Mouse (Mus musculus): ENCODE data around the gene Elf1. TPM values are rescaled to one million over a fixed set of nuclear protein-coding genes. Genes with fewer than 3 reads are reported as not detected.

The Elf1 gene
- polyA plus RNA-seq, 1 experiment from 2014 or later: 9.2 TPM

DNA sequence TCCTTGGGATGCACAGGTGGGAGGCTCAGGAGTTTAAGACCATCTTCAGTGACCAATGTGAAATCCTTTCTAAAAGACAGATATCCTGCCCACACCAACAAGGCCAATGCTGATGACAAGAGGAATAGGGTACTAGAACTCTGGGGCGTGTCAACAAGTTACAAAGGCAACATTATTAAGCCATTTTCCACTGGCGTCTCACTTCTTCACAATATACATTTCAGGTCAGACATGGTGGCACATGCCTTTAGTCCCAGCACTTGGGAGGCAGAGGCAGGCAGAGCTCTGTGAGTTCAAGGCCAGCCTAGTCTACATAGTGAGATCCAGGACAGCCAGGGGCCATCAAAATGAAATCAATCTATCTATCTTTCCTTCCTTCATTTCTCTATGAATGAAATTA, 7.6 kb upstream of the Elf1 start:
- no peak overlapping the region for H3K4me3 ChIP-seq
- ATAC-seq (ENCODE audit: low FRiP score, low read depth): no peak
- no peaks in the 10 kb centered on the region for H3K4me1 ChIP-seq
- H3K27me3 ChIP-seq: no peaks in the 10 kb centered on the region
- 91% methylated on average over 2 of the region's 2 CpGs for WGBS
- no peak overlapping the region for H3K4me2 ChIP-seq (replicated peaks)
- no peak overlapping the region for H3K9ac ChIP-seq
- H3K36me3 ChIP-seq: peaks cover 79% of the 10 kb centered on the region
- no peaks in the 10 kb centered on the region for H3K9me3 ChIP-seq
- H3K27ac ChIP-seq: no peak overlapping the region

DNA sequence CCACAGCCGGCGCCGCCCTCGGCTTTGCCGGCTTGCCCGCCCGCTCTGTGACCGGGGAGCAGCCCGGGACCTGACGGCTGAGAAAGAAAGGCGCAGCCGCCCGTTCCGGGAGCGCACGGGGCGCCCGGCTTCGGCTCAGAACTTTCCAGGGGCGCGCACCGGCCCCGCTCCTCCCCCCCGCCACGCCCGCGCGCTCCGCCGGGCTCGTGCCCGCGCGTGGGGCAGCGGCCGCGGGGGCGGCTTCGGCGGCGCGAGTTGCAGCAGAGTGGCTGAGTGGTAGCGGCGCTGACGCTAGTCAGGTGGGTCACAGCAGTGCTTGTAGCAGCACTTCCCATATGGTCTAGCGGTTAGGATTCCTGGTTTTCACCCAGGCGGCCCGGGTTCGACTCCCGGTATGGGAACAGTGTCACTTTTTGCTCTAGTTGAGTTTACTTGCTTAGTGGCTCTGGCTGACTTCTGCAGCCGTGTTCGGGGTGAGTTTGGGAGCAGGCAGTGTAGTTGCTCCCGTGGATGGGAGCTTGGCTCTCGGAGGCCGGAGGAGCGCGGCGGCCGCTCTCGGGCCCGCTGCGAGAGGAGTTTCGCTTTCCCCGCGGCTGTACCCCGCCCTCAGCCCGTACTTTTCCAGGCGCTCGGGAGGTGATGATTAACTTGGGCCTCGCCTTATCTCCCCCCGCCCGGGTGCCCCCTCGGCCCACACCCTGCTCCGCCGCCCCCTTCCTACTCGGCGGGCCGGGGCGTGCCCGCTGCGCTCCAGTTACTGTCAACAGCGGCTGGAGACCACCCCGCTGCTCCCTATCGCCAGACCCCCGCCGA, 551 bp downstream of the Elf1 start, which contains the start of gene Wbp4:
Wbp4 (minus strand) TSS at position 182 of the 813 bp plus-strand sequence.
- ATAC-seq (ENCODE audit: low FRiP score, low read depth): peak; percentile 94
- peak within 1 kb of the TSS; percentile 89 for H3K4me3 ChIP-seq
- H3K4me2 ChIP-seq (replicated peaks): peak within 1 kb of the TSS; percentile 73
- H3K9me3 ChIP-seq: no peaks in the 10 kb centered on the region
- H3K36me3 ChIP-seq: peaks cover 17% of the 10 kb centered on the region
- H3K27me3 ChIP-seq: no peaks in the 10 kb centered on the region
- peak within 1 kb of the TSS; percentile 98 for H3K9ac ChIP-seq
- WGBS: under 1% methylated on average over 82 of the region's 86 CpGs
- peak within 1 kb of the TSS; percentile 99 for H3K27ac ChIP-seq
- peaks cover 35% of the 10 kb centered on the region for H3K4me1 ChIP-seq

DNA sequence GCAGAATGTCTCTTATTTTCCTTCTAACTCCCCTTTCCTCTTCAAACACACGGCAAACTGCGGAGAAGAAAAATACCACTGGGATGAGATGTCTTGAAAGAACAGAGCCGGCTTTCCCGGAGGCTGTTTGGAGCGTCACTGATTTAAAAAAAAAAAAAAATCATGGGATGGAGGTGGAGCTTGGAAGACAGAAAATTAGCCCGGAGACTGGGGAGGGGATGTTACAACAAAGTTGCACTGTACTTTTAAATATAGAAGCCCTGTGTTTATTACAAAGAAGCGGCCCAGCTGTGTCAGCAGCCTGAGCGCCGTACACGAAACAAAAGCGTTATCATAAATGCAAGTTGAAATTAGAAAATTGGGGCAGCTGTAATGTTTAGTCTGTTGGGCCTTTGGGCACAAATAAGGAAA, 1.3 kb downstream of the Elf1 start:
- H3K4me3 ChIP-seq: peak overlapping the region; percentile 89
- no peaks in the 10 kb centered on the region for H3K27me3 ChIP-seq
- H3K4me1 ChIP-seq: peaks cover 42% of the 10 kb centered on the region
- no peaks in the 10 kb centered on the region for H3K9me3 ChIP-seq
- WGBS: under 1% methylated on average over 11 of the region's 11 CpGs
- H3K4me2 ChIP-seq (replicated peaks): peak overlapping the region; percentile 73
- peak overlapping the region; percentile 98 for H3K9ac ChIP-seq
- H3K27ac ChIP-seq: peak overlapping the region; percentile 99
- peaks cover 13% of the 10 kb centered on the region; the same call in 1 of the 2 replicates for H3K36me3 ChIP-seq
- no peak for ATAC-seq (ENCODE audit: low FRiP score, low read depth)

DNA sequence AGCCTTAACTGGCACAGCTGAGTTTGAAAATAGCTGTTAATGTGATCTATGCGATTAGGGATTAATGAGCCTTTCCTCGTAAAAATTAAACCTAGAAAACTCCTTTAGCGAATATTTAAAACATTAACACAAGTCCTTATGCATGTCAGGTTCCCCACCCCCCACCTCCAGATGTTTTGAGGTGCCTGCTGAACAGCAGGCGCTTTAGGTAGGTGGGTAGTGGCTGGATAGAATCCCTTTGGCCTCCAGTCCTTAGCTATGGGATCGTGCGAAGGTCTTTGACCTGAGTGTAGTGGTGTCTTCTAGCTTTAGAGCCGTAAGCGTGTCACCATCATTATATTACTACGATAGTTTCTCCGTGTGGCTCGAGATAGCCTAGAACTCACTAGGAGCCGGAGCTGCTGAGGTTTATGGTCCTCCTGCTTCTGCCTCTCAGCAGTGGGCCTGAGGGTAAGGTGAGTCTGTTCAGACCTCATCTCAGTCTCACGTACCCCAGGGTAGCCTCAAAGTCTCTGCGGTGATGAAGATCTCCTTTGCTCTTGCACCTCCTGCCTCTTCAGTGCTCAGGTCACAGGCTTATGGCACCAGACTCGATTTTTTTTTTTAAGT, 1.9 kb downstream of the Elf1 start:
- H3K4me1 ChIP-seq: peaks cover 47% of the 10 kb centered on the region
- H3K9ac ChIP-seq: peak overlapping the region; percentile 98
- H3K36me3 ChIP-seq: peaks cover 10% of the 10 kb centered on the region; the same call in 1 of the 2 replicates
- no peaks in the 10 kb centered on the region for H3K9me3 ChIP-seq
- H3K4me2 ChIP-seq (replicated peaks): peak overlapping the region; percentile 73
- no peaks in the 10 kb centered on the region for H3K27me3 ChIP-seq
- WGBS: 13% methylated on average over 15 of the region's 15 CpGs
- peak overlapping the region; percentile 99 for H3K27ac ChIP-seq
- H3K4me3 ChIP-seq: peak overlapping the region; percentile 89
- ATAC-seq (ENCODE audit: low FRiP score, low read depth): no peak

DNA sequence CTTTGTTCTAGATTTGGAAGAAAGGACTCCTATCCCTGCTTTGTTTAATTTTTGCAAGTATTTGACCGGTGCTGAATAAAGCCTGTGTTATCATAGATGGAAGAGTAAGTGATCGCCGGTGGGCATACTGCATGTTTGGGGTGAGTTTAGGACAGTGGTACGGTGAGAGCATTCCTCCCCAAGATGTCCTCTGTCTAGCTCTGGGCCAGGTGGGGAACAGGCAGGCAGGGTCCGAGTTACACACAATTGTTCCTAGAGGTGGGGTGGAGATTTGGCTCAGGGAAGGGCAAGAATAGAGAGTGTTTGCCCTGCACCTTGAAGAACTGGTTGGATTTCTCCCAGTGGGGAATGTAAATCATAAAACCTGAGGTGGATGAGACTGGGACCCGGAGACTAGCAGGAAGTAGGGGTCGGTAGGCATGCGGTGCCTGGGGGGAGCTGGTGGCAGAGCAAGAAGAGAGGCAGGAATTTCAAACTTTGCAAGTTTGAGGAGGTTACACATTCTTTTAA, 2.7 kb downstream of the Elf1 start:
- peaks cover 51% of the 10 kb centered on the region for H3K4me1 ChIP-seq

DNA sequence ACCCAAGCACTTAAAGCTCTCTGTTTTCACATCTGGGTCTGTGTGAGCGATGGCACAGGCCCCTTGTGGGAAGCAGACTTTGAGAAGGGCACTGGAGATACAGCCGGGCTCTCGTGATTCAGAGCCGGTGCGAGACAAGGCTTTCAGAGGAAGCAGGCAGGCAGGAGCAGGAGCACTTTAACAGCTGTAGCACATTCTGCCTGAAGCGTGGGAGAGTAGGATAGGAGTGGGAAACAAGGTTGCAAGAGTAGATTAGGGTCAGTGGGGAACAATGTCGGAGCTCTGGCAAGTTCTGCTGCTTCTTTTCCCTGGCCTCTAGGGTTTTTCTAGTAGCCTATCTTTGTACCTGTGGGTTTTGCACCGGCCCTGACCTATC, 5.6 kb downstream of the Elf1 start:
- H3K36me3 ChIP-seq: peaks cover 3% of the 10 kb centered on the region; the same call in 1 of the 2 replicates
- peak overlapping the region; percentile 43; the same call in 1 of the 2 replicates for H3K9ac ChIP-seq
- H3K27me3 ChIP-seq: no peaks in the 10 kb centered on the region
- peak overlapping the region; percentile 44; the same call in 1 of the 2 replicates for H3K27ac ChIP-seq
- WGBS: 10% methylated on average over 8 of the region's 8 CpGs
- no peak for ATAC-seq (ENCODE audit: low FRiP score, low read depth)
- peak overlapping the region; percentile 71 for H3K4me2 ChIP-seq (replicated peaks)
- H3K4me1 ChIP-seq: peaks cover 41% of the 10 kb centered on the region
- H3K9me3 ChIP-seq: no peaks in the 10 kb centered on the region
- peak overlapping the region; percentile 44 for H3K4me3 ChIP-seq

More for the DNA sequence above, 2.7 kb downstream of the Elf1 start:
- Histone ChIP-seq H3K36me3 (peaks cover 4% of the 10 kb centered on the region; the same call in 1 of the 2 replicates), H3K27me3 (no peaks in the 10 kb centered on the region), H3K9ac (peak overlapping the region; percentile 19; the same call in 1 of the 2 replicates), H3K4me2 (replicated peaks) (peak overlapping the region; percentile 73), H3K9me3 (no peaks in the 10 kb centered on the region), H3K27ac (peak overlapping the region; percentile 99; the same call in 1 of the 2 replicates), H3K4me3 (peak overlapping the region; percentile 89)
- 60% methylated on average over 8 of the region's 8 CpGs for WGBS
- no peak for ATAC-seq (ENCODE audit: low FRiP score, low read depth)

DNA sequence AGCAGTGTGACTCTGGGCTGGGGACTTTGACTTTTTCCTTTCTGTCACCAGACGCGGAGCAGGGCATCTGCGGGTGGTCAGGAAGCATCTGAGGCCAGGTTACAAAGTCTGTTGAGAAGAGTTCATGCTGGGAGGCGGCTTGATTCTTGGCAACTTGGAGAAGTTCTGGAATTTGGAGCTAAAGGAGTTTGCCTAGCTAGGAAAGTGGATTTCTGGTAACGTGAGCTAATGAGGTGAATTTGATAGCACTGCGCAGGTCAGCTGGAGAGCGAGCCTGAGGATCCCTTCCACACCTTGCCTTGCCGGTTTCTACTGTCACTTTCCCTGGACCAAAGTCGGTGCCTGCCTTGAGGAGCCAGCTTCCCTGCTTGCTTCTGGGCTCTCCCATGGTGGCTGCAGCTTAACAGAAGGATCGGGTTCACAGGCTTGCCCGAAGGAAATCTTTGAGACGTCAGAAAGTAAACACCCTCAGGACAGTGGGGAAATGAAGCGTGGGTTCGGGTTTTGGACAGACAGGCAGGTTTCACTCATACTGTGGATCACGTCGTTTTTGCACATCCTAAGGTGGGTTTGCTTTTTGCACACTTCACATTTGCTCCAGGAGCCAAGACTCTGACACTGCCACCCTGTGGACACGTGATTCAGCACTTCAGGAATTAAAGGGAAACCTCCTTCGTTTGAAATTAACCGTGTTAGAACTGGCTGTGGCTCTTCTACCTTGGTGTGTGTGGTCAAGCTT, 6.2 kb downstream of the Elf1 start:
- ATAC-seq (ENCODE audit: low FRiP score, low read depth): no peak; the same call in 1 of the 2 replicates
- Histone ChIP-seq H3K27ac (peak overlapping the region; percentile 44; the same call in 1 of the 2 replicates), H3K27me3 (no peaks in the 10 kb centered on the region), H3K4me3 (peak overlapping the region; percentile 44), H3K36me3 (peaks cover 9% of the 10 kb centered on the region; the same call in 1 of the 2 replicates), H3K4me1 (peaks cover 41% of the 10 kb centered on the region), H3K9ac (peak overlapping the region; percentile 43), H3K9me3 (no peaks in the 10 kb centered on the region), H3K4me2 (replicated peaks) (peak overlapping the region; percentile 71)
- WGBS: 3% methylated on average over 19 of the region's 19 CpGs

DNA sequence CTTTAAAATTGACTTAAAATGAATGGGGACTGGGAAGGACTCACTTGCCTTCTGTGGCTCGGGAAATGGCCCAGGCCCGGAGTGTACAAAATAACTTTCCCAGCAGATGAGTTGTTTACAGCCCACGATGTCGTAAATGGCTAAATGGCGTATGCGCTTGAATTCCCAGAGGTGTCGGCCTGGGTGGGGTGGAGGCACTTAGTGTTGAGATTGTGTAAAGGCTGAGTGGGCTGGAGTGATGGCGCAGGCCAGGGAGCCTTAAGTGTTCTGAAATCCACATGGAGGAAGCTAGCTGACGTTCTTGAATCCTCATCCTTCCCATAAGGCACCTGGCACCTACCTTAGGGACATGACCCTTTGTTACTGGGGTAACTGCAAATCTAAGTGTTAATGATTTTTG, 7.5 kb downstream of the Elf1 start:
- 43% methylated on average over 9 of the region's 9 CpGs for WGBS
- Histone ChIP-seq H3K27me3 (no peaks in the 10 kb centered on the region), H3K36me3 (peaks cover 9% of the 10 kb centered on the region; the same call in 1 of the 2 replicates), H3K4me2 (replicated peaks) (no peak overlapping the region), H3K9ac (no peak overlapping the region), H3K27ac (no peak overlapping the region), H3K4me3 (no peak overlapping the region), H3K9me3 (no peaks in the 10 kb centered on the region), H3K4me1 (peaks cover 31% of the 10 kb centered on the region)
- no peak for ATAC-seq (ENCODE audit: low FRiP score, low read depth)

DNA sequence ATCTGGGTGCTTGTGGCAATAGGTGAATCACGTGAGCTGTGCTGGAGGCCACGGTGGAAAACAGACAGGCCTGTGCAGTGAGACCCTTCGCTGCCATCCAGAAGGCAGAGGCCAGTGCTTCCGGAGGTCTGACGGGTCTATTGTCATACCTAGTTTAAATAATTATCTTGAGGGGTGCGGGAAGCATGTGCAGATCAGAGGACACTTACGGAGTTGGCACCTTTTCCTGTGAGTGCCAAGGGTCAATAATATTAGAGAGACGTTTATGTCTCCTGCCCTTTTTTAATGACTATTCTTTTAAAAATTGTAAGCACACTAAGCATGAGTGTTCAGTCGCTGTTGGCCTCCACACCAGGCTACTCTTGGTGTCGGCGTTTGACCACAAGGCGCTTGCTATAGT, 8.2 kb downstream of the Elf1 start:
- no peak overlapping the region for H3K9ac ChIP-seq
- H3K4me3 ChIP-seq: no peak overlapping the region
- WGBS: 75% methylated on average over 12 of the region's 12 CpGs
- H3K27ac ChIP-seq: no peak overlapping the region
- peaks cover 26% of the 10 kb centered on the region for H3K4me1 ChIP-seq
- ATAC-seq (ENCODE audit: low FRiP score, low read depth): no peak
- no peaks in the 10 kb centered on the region for H3K27me3 ChIP-seq
- peaks cover 9% of the 10 kb centered on the region; the same call in 1 of the 2 replicates for H3K36me3 ChIP-seq
- H3K9me3 ChIP-seq: no peaks in the 10 kb centered on the region
- H3K4me2 ChIP-seq (replicated peaks): no peak overlapping the region

DNA sequence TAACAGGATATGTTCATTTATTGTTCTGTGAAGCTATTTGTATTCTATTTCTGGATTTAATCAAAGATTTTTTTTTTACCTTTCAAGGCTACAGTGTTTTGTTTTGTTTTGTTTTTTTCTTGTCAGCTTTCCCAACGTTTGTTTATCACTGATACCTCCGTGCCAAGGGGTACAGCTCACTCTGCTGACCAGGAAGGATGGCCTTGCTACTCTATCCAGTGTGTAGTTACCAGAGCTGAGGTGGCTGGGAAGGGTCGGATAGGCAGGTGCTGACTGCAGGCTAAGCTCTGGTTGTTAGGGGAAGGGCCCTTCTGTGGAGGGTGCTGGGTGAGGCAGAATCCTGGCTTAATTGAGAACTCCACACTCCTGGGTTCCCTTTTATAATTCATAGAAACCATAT, 9.3 kb downstream of the Elf1 start:
- Histone ChIP-seq H3K4me2 (replicated peaks) (no peak overlapping the region), H3K9ac (no peak overlapping the region), H3K27me3 (no peaks in the 10 kb centered on the region), H3K27ac (no peak overlapping the region), H3K4me3 (no peak overlapping the region), H3K4me1 (peaks cover 26% of the 10 kb centered on the region), H3K9me3 (no peaks in the 10 kb centered on the region), H3K36me3 (peaks cover 9% of the 10 kb centered on the region; the same call in 1 of the 2 replicates)
- ATAC-seq (ENCODE audit: low FRiP score, low read depth): no peak
- WGBS: 65% methylated on average over 3 of the region's 3 CpGs

DNA sequence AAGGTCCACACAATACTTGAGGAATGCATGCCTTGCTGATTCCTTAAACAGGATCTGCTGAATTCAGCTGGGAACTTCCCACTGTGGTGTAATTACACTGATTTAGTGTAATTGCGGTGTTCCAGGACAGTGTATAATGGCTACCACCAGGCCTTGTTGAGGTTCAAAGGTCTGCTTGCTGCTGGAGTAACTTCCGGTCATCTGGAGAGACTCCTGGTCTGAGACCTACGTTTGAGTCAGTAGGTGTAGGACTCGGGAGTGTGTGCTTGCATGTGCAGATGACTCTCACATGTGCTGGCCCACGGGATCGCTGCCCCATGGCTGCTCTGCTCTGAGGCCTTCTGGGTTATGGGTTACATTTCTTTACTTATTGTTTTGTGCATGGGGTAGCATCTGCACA, 13.4 kb downstream of the Elf1 start:
- Histone ChIP-seq H3K4me3 (no peak overlapping the region), H3K36me3 (peaks cover 9% of the 10 kb centered on the region; the same call in 1 of the 2 replicates), H3K4me1 (no peaks in the 10 kb centered on the region), H3K4me2 (replicated peaks) (no peak overlapping the region), H3K9ac (no peak overlapping the region), H3K27me3 (no peaks in the 10 kb centered on the region), H3K27ac (no peak overlapping the region), H3K9me3 (no peaks in the 10 kb centered on the region)
- ATAC-seq (ENCODE audit: low FRiP score, low read depth): no peak
- 57% methylated on average over 6 of the region's 6 CpGs for WGBS

Data from limb, embryonic 13.5 days (tissue).